Mouse (Mus musculus) forebrain, embryonic 16.5 days (tissue): ENCODE data around the gene Olfr1348. TPM values are rescaled to one million over a fixed set of nuclear protein-coding genes. Genes with fewer than 3 reads are reported as not detected.

Experiments used
- ATAC-seq: fragments of 200-750 bp; cut with Nextera tagmentation; 2 replicates; pipeline ENCODE4 v1.8.0; 2017; ENCODE audit warnings: mild to moderate bottlenecking, moderate library complexity
- H3K27ac ChIP-seq: fragments of 300-500 bp; sonication (generic); 2 replicates; pipeline ENCODE4 v1.5.1; 2014; ENCODE audit warnings: low read length, control low read depth
- H3K27me3 ChIP-seq: fragments of 300-500 bp; sonication (generic); replicated peaks from 2 replicates; pipeline ENCODE4 v1.6.1; 2014; ENCODE audit warnings: low read length; ENCODE audit not compliant: control insufficient read depth, insufficient read depth
- H3K36me3 ChIP-seq: fragments of 300-500 bp; sonication (generic); 2 replicates; pipeline ENCODE4 v1.6.1; 2014; ENCODE audit not compliant: control insufficient read depth, insufficient read depth
- H3K4me1 ChIP-seq: fragments of 300-500 bp; sonication (generic); replicated peaks from 2 replicates; pipeline ENCODE4 v1.6.1; 2014; ENCODE audit warnings: low read length; ENCODE audit not compliant: control insufficient read depth, insufficient read depth
- H3K4me2 ChIP-seq: fragments of 300-500 bp; sonication (generic); 2 replicates; pipeline ENCODE4 v1.6.1; 2014; ENCODE audit warnings: mild to moderate bottlenecking, low read length, control low read depth
- H3K4me3 ChIP-seq: fragments of 300-500 bp; sonication (generic); replicated peaks from 2 replicates; pipeline ENCODE4 v1.5.1; 2014; ENCODE audit warnings: mild to moderate bottlenecking, low read length, control low read depth
- H3K9ac ChIP-seq: fragments of 300-500 bp; sonication (generic); replicated peaks from 2 replicates; pipeline ENCODE4 v1.6.1; 2014; ENCODE audit warnings: low read depth, low read length, control low read depth
- H3K9me3 ChIP-seq: fragments of 300-500 bp; sonication (generic); 2 replicates; pipeline ENCODE4 v1.6.1; 2016; ENCODE audit warnings: low read length; ENCODE audit not compliant: control insufficient read depth
- WGBS: fragments of 180-500 bp; shearing (Covaris S2); extraction: QIAGEN DNeasy Blood & Tissue Kit; methylation state at CpG from one replicate; pipeline ENCODE4 v1.1.7; 2014; 5-methylcytosine and 5-hydroxymethylcytosine counted together
- polyA plus RNA-seq: library from polyadenylated mRNA; unstranded; fragments of >200 nt; fragmentation: Nextera tagmentation; extraction: Ambion mirVana; gene quantifications from 2 replicates; pipeline ENCODE4 v1.2.1, GENCODE M21; 2015

Gene Olfr1348
- polyA plus RNA-seq, 1 experiment from 2014 or later = not detected

- Histone ChIP-seq H3K27ac (no peak overlapping the region), H3K9me3 (no peaks in the 10 kb centered on the region; the same call in 1 of the 2 replicates), H3K4me1 (no peaks in the 10 kb centered on the region), H3K36me3 (no peaks in the 10 kb centered on the region), H3K4me2 (no peak overlapping the region), H3K4me3 (no peak overlapping the region), H3K27me3 (no peaks in the 10 kb centered on the region), H3K9ac (no peak overlapping the region)
- WGBS = 55% methylated on average over 3 of the region's 3 CpGs
- no peak for ATAC-seq
Measured at GRCm38 (mm10) chr7:6456399-6456798, 52.1 kb downstream of the Olfr1348 start.

DNA sequence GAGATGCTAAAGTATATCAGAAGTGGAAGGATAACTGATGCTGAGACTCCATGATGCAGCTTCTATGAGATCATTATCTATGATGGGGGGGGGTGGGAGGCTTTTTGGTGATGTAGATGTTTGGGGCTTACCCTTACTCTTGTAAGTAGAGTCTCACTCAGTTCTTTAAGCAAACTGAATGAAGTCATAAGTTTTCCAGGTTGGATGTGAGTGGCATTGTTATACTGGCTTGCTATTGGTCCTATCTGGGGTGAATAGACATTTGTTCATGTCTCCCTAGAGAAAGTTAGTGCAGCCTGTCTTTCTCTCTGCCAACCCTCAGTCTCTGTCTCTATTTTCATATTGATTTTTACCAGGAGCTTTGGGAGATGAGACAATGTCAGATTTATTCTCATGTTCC lies 52.7 kb downstream of the Olfr1348 start, which contains the start of gene Olfr1336:
TSS of gene Olfr1336 (plus strand) at position 301 of the 400 bp plus-strand sequence.
- Histone ChIP-seq H3K4me1 (no peaks in the 10 kb centered on the region), H3K4me2 (no peak within 1 kb of the TSS), H3K4me3 (no peak within 1 kb of the TSS), H3K27ac (no peak within 1 kb of the TSS), H3K9ac (no peak within 1 kb of the TSS), H3K36me3 (no peaks in the 10 kb centered on the region), H3K9me3 (no peaks in the 10 kb centered on the region; the same call in 1 of the 2 replicates), H3K27me3 (no peaks in the 10 kb centered on the region)
- no peak for ATAC-seq

Other genes starting within 250 kb of the Olfr1348 start
- gene Zfp667, start 222.2 kb downstream of the Olfr1348 start, polyA plus RNA-seq = 13.0 and 17.1 TPM in 2 replicates
- gene Zfp583, start 177.5 kb downstream of the Olfr1348 start, polyA plus RNA-seq = 14.5 and 15.8 TPM in 2 replicates
- 5.2 and 5.8 TPM in 2 replicates for gene Gm3854, start 165.0 kb downstream of the Olfr1348 start, polyA plus RNA-seq
- 5.8 and 6.8 TPM in 2 replicates for gene Zfp78, start 145.5 kb downstream of the Olfr1348 start, polyA plus RNA-seq
- 21.3 and 23.8 TPM in 2 replicates for gene Zfp28, start 125.5 kb downstream of the Olfr1348 start, polyA plus RNA-seq
- gene Smim17, start 110.0 kb downstream of the Olfr1348 start, polyA plus RNA-seq = 3.7 and 6.0 TPM in 2 replicates
- gene Gm20715, start 98.5 kb downstream of the Olfr1348 start, polyA plus RNA-seq = not detected in 2 replicates
- 0.22 and 0.24 TPM in 2 replicates for gene Olfr1344, start 70.1 kb downstream of the Olfr1348 start, polyA plus RNA-seq
- 0.03 TPM in 1 of 2 replicates, not detected in the other for gene Olfr1336, start 52.6 kb downstream of the Olfr1348 start, polyA plus RNA-seq
- gene Olfr1346, start 41.6 kb downstream of the Olfr1348 start, polyA plus RNA-seq = not detected in 2 replicates
- not detected in 2 replicates for gene Olfr5, start 21.8 kb downstream of the Olfr1348 start, polyA plus RNA-seq
- not detected in 2 replicates for gene Olfr1347, start 9.0 kb downstream of the Olfr1348 start, polyA plus RNA-seq
- not detected in 2 replicates for gene Olfr1349, start 14.2 kb upstream of the Olfr1348 start, polyA plus RNA-seq
- gene Olfr1350, start 56.1 kb upstream of the Olfr1348 start, polyA plus RNA-seq = not detected in 2 replicates
- 2.7 and 4.1 TPM in 2 replicates for gene Zim1, start 187.7 kb upstream of the Olfr1348 start, polyA plus RNA-seq
- 56.9 and 66.5 TPM in 2 replicates for gene Peg3, start 221.7 kb upstream of the Olfr1348 start, polyA plus RNA-seq
- 19.0 and 32.0 TPM in 2 replicates for gene Usp29, start 221.8 kb upstream of the Olfr1348 start, polyA plus RNA-seq